Mouse (Mus musculus): ENCODE results near the gene R3hdm4. TPM values are rescaled to one million over a fixed set of nuclear protein-coding genes. Genes with fewer than 3 reads are reported as not detected.
"Not testable (repeated sequence)": the region's sequence is repeated elsewhere in the genome, so short reads cannot be mapped to it uniquely, and the experiment has no call there.

Gene R3hdm4
- polyA plus RNA-seq, 1 experiment from 2014 or later: 112 TPM

DNA sequence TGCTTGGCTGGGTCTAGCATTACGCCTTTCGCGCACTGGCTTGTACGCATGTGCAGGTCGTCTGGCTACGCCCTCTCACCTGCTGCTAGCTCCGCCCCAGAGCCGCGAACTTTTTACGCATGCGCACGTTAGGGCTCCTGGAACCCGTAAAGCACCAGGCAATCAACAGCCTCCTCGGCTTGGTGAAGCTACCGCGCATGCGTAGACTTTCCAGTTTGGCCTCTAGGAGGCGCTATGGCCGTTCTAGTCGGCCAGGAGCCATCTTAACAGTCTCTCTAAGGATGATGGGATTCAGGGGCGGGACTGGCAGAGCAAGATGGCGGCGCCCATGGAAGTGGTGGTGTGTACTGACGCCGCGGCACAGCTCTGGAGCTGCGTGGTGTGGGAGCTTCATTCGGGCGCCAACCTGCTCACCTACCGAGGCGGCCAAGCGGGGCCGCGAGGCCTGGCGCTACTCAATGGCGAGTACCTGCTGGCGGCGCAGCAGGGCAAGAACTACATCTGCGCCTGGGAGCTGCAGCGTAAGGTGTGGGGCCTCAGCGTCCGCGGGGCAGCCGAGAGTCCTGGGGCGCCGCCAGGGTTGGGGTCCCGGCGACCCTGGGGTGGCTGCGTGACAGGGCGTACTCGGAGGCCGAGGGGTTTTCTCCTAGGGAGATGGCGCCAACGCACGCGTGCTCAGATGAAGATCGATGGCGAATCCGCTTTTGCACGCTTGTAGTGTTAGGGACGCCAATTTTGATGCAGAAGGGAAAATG, 39.0 kb upstream of the R3hdm4 start, which contains the start of gene Wdr18:
TSS of gene Wdr18 (plus strand) at position 306 of the 755 bp plus-strand sequence.
- peak within 1 kb of the TSS; percentile 63; the same call in 1 of the 2 replicates for H3K27ac ChIP-seq (ENCODE audit: low read length)
- WGBS: under 1% methylated on average over 61 of the region's 61 CpGs
- H3K4me3 ChIP-seq (ENCODE audit: low read length): peak within 1 kb of the TSS; percentile 78
- peaks cover 24% of the 10 kb centered on the region for H3K36me3 ChIP-seq (ENCODE audit: control insufficient read depth, insufficient read depth)
- peak; percentile 96 for ATAC-seq (replicated peaks; ENCODE audit: extremely low read depth, insufficient read depth, low FRiP score)
- H3K27me3 ChIP-seq (ENCODE audit: control insufficient read depth, insufficient read depth, low read length): no peaks in the 10 kb centered on the region
- H3K9me3 ChIP-seq (replicated peaks; ENCODE audit: control insufficient read depth, low read length): no peaks in the 10 kb centered on the region
- peaks cover 8% of the 10 kb centered on the region for H3K4me1 ChIP-seq (ENCODE audit: control insufficient read depth, insufficient read depth, low read length)
- peak within 1 kb of the TSS; percentile 77 for H3K9ac ChIP-seq (ENCODE audit: low read length)
- H3K4me2 ChIP-seq (ENCODE audit: low read depth, low read length): peak within 1 kb of the TSS; percentile 89

DNA sequence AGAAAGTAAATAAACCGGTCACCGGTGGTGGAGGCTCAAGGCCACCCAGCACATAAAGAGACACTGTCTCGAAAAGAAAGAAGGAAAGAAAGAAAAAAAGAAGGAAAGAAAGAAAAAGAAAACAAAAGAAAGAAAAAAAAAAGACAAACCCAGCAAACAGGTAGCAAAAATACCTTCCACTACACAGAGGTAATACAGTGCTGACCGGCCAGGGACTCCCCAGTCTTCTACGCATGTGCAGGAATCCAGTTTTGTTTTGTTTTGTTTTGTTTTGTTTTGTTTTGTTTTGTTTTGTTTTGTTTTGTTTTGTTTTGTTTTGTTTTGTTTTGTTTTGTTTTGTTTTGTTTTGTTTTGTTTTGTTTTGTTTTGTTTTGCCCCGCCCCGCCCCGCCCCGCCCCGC, 38.4 kb upstream of the R3hdm4 start:
- H3K36me3 ChIP-seq (ENCODE audit: control insufficient read depth, insufficient read depth): peaks cover 18% of the 10 kb centered on the region
- H3K9ac ChIP-seq (ENCODE audit: low read length); H3K27me3 ChIP-seq (ENCODE audit: control insufficient read depth, insufficient read depth, low read length); H3K9me3 ChIP-seq (replicated peaks; ENCODE audit: control insufficient read depth, low read length); H3K27ac ChIP-seq (ENCODE audit: low read length); ATAC-seq (replicated peaks; ENCODE audit: extremely low read depth, insufficient read depth, low FRiP score); H3K4me1 ChIP-seq (ENCODE audit: control insufficient read depth, insufficient read depth, low read length): not testable (repeated sequence)
- peak overlapping the region; percentile 78 for H3K4me3 ChIP-seq (ENCODE audit: low read length)
- 39% methylated on average over 10 of the region's 10 CpGs for WGBS
- peak overlapping the region; percentile 89 for H3K4me2 ChIP-seq (ENCODE audit: low read depth, low read length)

DNA sequence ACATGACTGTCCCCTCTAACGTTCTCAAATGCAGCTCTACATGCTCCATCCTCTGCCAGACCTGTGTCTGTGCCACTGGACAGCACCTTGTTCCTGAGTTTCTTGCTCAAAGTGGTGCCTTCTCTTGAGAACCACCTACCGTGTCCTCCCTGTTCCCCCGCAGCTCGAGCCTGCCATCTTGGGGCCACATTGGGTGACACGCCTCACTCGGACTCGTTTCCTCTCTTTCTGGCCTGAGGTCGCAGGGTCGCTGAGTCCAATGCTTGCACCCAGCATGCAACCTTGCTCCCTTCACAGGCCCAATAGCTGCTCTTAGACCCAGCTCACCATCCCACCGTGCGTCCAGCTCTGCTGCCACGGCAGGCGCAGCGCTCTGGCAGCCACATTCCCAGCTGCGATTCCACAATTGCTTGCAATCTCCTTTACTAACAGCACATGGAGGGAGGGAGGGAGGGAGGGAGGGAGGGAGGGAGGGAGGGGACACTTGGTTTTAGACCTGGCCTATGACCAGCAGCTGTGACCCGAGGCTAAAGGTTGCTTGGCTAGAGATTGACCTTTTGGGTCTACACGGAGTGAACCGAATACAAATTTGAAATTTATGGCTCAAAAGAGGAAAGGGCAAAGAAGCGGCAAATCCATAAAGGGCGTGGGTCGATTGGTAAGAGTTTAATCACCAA, 37.3 kb upstream of the R3hdm4 start:
- Histone ChIP-seq H3K9me3 (replicated peaks; ENCODE audit: control insufficient read depth, low read length) (no peaks in the 10 kb centered on the region), H3K4me3 (ENCODE audit: low read length) (no peak overlapping the region), H3K27me3 (ENCODE audit: control insufficient read depth, insufficient read depth, low read length) (no peaks in the 10 kb centered on the region), H3K9ac (ENCODE audit: low read length) (no peak overlapping the region), H3K4me2 (ENCODE audit: low read depth, low read length) (peak overlapping the region; percentile 47; the same call in 1 of the 2 replicates), H3K4me1 (ENCODE audit: control insufficient read depth, insufficient read depth, low read length) (peaks cover 8% of the 10 kb centered on the region), H3K27ac (ENCODE audit: low read length) (no peak overlapping the region), H3K36me3 (ENCODE audit: control insufficient read depth, insufficient read depth) (peaks cover 13% of the 10 kb centered on the region)
- 18% methylated on average over 21 of the region's 21 CpGs for WGBS
- no peak for ATAC-seq (replicated peaks; ENCODE audit: extremely low read depth, insufficient read depth, low FRiP score)

DNA sequence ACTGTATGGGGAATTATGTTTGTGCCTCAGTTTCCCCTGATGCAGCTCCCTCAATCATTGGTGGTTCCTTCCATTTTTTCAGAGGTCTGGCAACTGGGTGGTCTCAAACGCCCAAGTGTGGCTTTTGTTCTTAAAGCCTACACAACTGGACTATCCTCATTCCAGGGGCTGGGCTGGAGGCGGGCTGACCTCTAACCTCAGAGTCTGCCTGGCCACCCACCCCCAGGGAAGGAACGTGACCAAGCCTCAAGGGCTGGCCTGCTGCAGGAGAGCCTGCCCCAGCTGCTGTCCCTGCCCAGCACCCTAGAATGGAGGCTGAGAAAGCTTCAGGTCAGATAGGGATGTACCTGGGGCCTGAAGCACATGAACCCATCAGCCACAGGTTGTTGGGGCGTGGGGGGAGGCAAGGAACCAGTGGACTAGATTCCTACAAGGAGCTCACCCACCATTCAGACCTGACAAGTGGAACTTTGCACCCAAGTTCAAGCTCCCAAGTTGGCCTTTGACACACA, 35.7 kb upstream of the R3hdm4 start:
- no peak for ATAC-seq (replicated peaks; ENCODE audit: extremely low read depth, insufficient read depth, low FRiP score)
- Histone ChIP-seq H3K4me3 (ENCODE audit: low read length) (no peak overlapping the region), H3K27ac (ENCODE audit: low read length) (no peak overlapping the region), H3K9me3 (replicated peaks; ENCODE audit: control insufficient read depth, low read length) (no peaks in the 10 kb centered on the region), H3K4me2 (ENCODE audit: low read depth, low read length) (no peak overlapping the region), H3K27me3 (ENCODE audit: control insufficient read depth, insufficient read depth, low read length) (no peaks in the 10 kb centered on the region), H3K9ac (ENCODE audit: low read length) (no peak overlapping the region), H3K4me1 (ENCODE audit: control insufficient read depth, insufficient read depth, low read length) (peaks cover 8% of the 10 kb centered on the region), H3K36me3 (ENCODE audit: control insufficient read depth, insufficient read depth) (peaks cover 7% of the 10 kb centered on the region; the same call in 1 of the 2 replicates)
- WGBS: 39% methylated on average over 4 of the region's 4 CpGs

DNA sequence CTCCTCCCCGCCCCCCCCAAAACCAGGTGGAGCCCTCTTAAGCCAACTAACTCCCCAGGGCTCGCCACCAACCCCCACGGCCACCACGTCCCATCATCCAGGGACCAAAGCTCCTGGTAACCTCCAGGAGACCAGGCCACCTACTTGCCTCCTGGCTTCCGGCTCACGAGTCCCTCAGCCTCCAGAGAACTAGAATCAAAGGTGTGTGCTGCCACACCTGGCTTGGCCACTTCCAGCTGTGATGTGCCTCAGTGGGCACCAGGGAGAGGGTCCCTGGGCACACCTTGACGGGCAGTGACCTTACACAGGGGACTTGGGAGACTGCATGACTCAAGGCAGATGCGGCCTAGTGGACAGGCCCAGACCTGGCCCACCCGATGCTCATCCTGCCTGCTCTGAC, 34.7 kb upstream of the R3hdm4 start:
- peaks cover 2% of the 10 kb centered on the region for H3K4me1 ChIP-seq (ENCODE audit: control insufficient read depth, insufficient read depth, low read length)
- no peak overlapping the region for H3K9ac ChIP-seq (ENCODE audit: low read length)
- H3K27me3 ChIP-seq (ENCODE audit: control insufficient read depth, insufficient read depth, low read length): no peaks in the 10 kb centered on the region
- ATAC-seq (replicated peaks; ENCODE audit: extremely low read depth, insufficient read depth, low FRiP score): no peak
- H3K27ac ChIP-seq (ENCODE audit: low read length): no peak overlapping the region
- no peaks in the 10 kb centered on the region for H3K9me3 ChIP-seq (replicated peaks; ENCODE audit: control insufficient read depth, low read length)
- peaks cover 9% of the 10 kb centered on the region for H3K36me3 ChIP-seq (ENCODE audit: control insufficient read depth, insufficient read depth)
- no peak overlapping the region for H3K4me2 ChIP-seq (ENCODE audit: low read depth, low read length)
- 67% methylated on average over 9 of the region's 9 CpGs for WGBS
- no peak overlapping the region for H3K4me3 ChIP-seq (ENCODE audit: low read length)

DNA sequence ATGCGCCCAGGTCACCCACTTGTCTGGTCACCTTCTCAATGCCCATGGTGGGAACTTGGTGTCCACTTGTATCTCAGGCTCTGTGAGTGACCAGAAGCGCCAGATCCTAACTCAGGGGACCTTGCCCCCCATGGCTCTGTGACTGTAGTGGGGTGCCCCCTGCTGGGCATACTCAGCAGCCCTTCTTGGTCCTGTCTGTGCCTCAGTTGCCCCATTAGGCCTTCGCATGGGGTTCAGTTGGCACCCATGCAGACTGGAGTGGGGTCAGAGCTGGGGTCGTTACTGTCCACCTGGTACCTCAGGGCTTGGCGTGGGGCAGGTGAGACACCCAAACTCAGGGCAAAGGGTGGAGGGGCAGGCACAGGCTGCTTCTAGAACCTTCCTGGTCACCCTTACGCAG, 32.9 kb upstream of the R3hdm4 start:
- peaks cover 14% of the 10 kb centered on the region for H3K36me3 ChIP-seq (ENCODE audit: control insufficient read depth, insufficient read depth)
- no peak overlapping the region for H3K4me3 ChIP-seq (ENCODE audit: low read length)
- no peak overlapping the region for H3K4me2 ChIP-seq (ENCODE audit: low read depth, low read length)
- H3K27me3 ChIP-seq (ENCODE audit: control insufficient read depth, insufficient read depth, low read length): no peaks in the 10 kb centered on the region
- 84% methylated on average over 6 of the region's 6 CpGs for WGBS
- no peak overlapping the region for H3K9ac ChIP-seq (ENCODE audit: low read length)
- no peaks in the 10 kb centered on the region for H3K9me3 ChIP-seq (replicated peaks; ENCODE audit: control insufficient read depth, low read length)
- ATAC-seq (replicated peaks; ENCODE audit: extremely low read depth, insufficient read depth, low FRiP score): no peak
- no peak overlapping the region for H3K27ac ChIP-seq (ENCODE audit: low read length)
- no peaks in the 10 kb centered on the region for H3K4me1 ChIP-seq (ENCODE audit: control insufficient read depth, insufficient read depth, low read length)

DNA sequence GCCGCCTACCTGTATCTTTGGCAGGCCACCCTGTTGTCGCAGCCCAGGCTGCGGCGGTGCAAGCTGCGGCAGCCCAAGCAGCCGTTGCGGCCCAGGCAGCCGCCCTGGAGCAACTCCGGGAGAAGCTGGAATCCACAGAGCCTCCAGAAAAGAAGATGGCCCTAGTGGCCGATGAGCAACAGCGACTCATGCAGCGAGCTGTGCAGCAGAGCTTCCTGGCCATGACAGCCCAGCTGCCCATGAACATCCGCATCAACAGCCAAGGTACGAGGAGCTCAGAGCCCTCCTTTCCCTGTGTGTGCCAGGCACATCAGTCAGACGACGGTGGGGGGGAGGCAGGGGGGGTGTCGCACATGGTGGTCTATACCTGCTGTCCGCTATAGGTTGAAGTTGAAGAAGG, 29.7 kb upstream of the R3hdm4 start:
- Histone ChIP-seq H3K4me3 (ENCODE audit: low read length) (no peak overlapping the region), H3K9ac (ENCODE audit: low read length) (no peak overlapping the region), H3K36me3 (ENCODE audit: control insufficient read depth, insufficient read depth) (peaks cover 14% of the 10 kb centered on the region), H3K4me1 (ENCODE audit: control insufficient read depth, insufficient read depth, low read length) (peaks cover 10% of the 10 kb centered on the region; the same call in 1 of the 2 replicates), H3K4me2 (ENCODE audit: low read depth, low read length) (no peak overlapping the region), H3K9me3 (replicated peaks; ENCODE audit: control insufficient read depth, low read length) (no peaks in the 10 kb centered on the region), H3K27me3 (ENCODE audit: control insufficient read depth, insufficient read depth, low read length) (no peaks in the 10 kb centered on the region), H3K27ac (ENCODE audit: low read length) (no peak overlapping the region)
- ATAC-seq (replicated peaks; ENCODE audit: extremely low read depth, insufficient read depth, low FRiP score): no peak
- WGBS: 82% methylated on average over 18 of the region's 18 CpGs

DNA sequence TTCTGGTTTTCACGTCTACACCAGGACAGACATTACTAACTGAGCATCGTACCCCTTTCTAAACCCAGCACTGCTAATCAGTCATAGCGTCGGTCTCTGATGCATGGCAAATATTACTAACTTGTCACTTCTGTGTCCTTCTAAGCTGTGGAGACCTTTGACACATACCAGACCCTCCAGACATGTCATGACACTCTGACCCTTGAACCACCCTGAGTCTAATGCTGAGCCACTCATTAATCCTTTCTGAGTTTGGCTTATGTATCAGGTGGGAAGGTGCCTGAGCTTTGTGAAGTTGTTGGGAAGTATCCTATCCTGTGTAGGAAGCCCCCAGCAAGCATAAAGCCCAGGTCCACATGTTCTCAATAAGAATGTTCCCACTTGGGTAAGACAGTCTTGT, 28.9 kb upstream of the R3hdm4 start:
- Histone ChIP-seq H3K4me3 (ENCODE audit: low read length) (no peak overlapping the region), H3K36me3 (ENCODE audit: control insufficient read depth, insufficient read depth) (peaks cover 14% of the 10 kb centered on the region), H3K9me3 (replicated peaks; ENCODE audit: control insufficient read depth, low read length) (no peaks in the 10 kb centered on the region), H3K9ac (ENCODE audit: low read length) (no peak overlapping the region), H3K4me2 (ENCODE audit: low read depth, low read length) (no peak overlapping the region), H3K27ac (ENCODE audit: low read length) (no peak overlapping the region), H3K27me3 (ENCODE audit: control insufficient read depth, insufficient read depth, low read length) (no peaks in the 10 kb centered on the region), H3K4me1 (ENCODE audit: control insufficient read depth, insufficient read depth, low read length) (peaks cover 10% of the 10 kb centered on the region; the same call in 1 of the 2 replicates)
- 68% methylated on average over 4 of the region's 4 CpGs for WGBS
- no peak for ATAC-seq (replicated peaks; ENCODE audit: extremely low read depth, insufficient read depth, low FRiP score)

DNA sequence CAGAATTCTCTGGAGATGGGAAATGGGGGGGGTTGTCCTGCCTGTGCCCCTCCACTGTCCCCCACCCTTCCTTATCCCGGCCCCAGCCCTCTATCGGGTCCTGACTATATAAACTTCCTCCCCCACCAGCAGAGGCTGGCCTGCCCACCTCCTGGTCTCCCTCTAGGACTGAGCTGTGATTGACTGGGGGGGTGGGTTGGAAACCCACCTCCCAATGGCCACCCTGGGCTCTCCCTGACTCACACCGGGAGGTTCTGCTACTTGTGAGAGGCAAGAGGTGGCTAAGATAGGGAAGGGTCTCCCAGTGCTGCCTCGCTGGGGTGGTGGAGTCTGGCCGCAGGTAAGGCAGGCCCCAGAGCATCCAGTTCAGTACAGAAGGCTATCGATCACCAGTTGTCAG, 26.5 kb upstream of the R3hdm4 start:
- WGBS: 76% methylated on average over 6 of the region's 6 CpGs
- Histone ChIP-seq H3K9ac (ENCODE audit: low read length) (no peak overlapping the region), H3K9me3 (replicated peaks; ENCODE audit: control insufficient read depth, low read length) (no peaks in the 10 kb centered on the region), H3K27ac (ENCODE audit: low read length) (no peak overlapping the region), H3K4me2 (ENCODE audit: low read depth, low read length) (no peak overlapping the region), H3K36me3 (ENCODE audit: control insufficient read depth, insufficient read depth) (peaks cover 14% of the 10 kb centered on the region), H3K4me1 (ENCODE audit: control insufficient read depth, insufficient read depth, low read length) (peaks cover 10% of the 10 kb centered on the region; the same call in 1 of the 2 replicates), H3K4me3 (ENCODE audit: low read length) (no peak overlapping the region), H3K27me3 (ENCODE audit: control insufficient read depth, insufficient read depth, low read length) (no peaks in the 10 kb centered on the region)
- no peak for ATAC-seq (replicated peaks; ENCODE audit: extremely low read depth, insufficient read depth, low FRiP score)

Measured in heart, embryonic 16.5 days (tissue).